Mouse (Mus musculus) ovary, postnatal 10 days (tissue): ENCODE results near the gene Gm10160.

ENCODE experiments used
- DNase-seq: peaks from one replicate; pipeline ENCODE4 v3.0.0; 2022; ENCODE audit warnings: low spot score

Gene Gm10160

GRCm38 (mm10) chr7:81855694-81856093, at the start of gene Gm10160:
Gene Gm10160, minus strand, starts transcription at chr7:81855794.
- no peak for DNase-seq

GRCm38 (mm10) chr7:81904926-81905325, 49.3 kb upstream of the Gm10160 start:
- DNase-seq, result no peak

GRCm38 (mm10) chr7:81904094-81904493, 48.5 kb upstream of the Gm10160 start:
- DNase-seq, result no peak

- DNase-seq, result no peak
Observed at GRCm38 (mm10) chr7:81899361-81899760, 43.8 kb upstream of the Gm10160 start.

- no peak for DNase-seq
Observed at GRCm38 (mm10) chr7:81885128-81885527, 29.5 kb upstream of the Gm10160 start.

- no peak for DNase-seq
Observed at GRCm38 (mm10) chr7:81881600-81881999, 26.0 kb upstream of the Gm10160 start.

- DNase-seq, result no peak
Observed at GRCm38 (mm10) chr7:81880797-81881196, 25.2 kb upstream of the Gm10160 start.

GRCm38 (mm10) chr7:81880286-81880685, 24.7 kb upstream of the Gm10160 start:
- no peak for DNase-seq

GRCm38 (mm10) chr7:81875372-81875771, 19.8 kb upstream of the Gm10160 start:
- no peak for DNase-seq

GRCm38 (mm10) chr7:81874636-81875035, 19.0 kb upstream of the Gm10160 start:
- DNase-seq, result no peak

GRCm38 (mm10) chr7:81873807-81874206, 18.2 kb upstream of the Gm10160 start:
- DNase-seq, result no peak

- DNase-seq, result no peak
Observed at GRCm38 (mm10) chr7:81872493-81873013, 17.0 kb upstream of the Gm10160 start.

GRCm38 (mm10) chr7:81868158-81868557, 12.6 kb upstream of the Gm10160 start:
- peak; percentile 32 for DNase-seq

- no peak for DNase-seq
Observed at GRCm38 (mm10) chr7:81867231-81867930, 11.8 kb upstream of the Gm10160 start.

- no peak for DNase-seq
Observed at GRCm38 (mm10) chr7:81865937-81866336, 10.3 kb upstream of the Gm10160 start.

- DNase-seq, result no peak
Observed at GRCm38 (mm10) chr7:81864552-81864951, 9.0 kb upstream of the Gm10160 start.

- DNase-seq, result no peak
Observed at GRCm38 (mm10) chr7:81862587-81863583, 7.3 kb upstream of the Gm10160 start.

- no peak for DNase-seq
Observed at GRCm38 (mm10) chr7:81861921-81862320, 6.3 kb upstream of the Gm10160 start.

- DNase-seq, result no peak
Observed at GRCm38 (mm10) chr7:81861461-81861860, 5.9 kb upstream of the Gm10160 start.

GRCm38 (mm10) chr7:81860996-81861395, 5.4 kb upstream of the Gm10160 start:
- DNase-seq, result no peak

- DNase-seq, result no peak
Observed at GRCm38 (mm10) chr7:81860071-81860470, 4.5 kb upstream of the Gm10160 start.

- no peak for DNase-seq
Observed at GRCm38 (mm10) chr7:81858968-81859721, 3.6 kb upstream of the Gm10160 start, which contains the start of gene Tm6sf1. Gene Tm6sf1, plus strand, starts transcription at chr7:81859001.
